Mouse (Mus musculus): ENCODE measurements around the gene Il34. TPM values are rescaled to one million over a fixed set of nuclear protein-coding genes. Genes with fewer than 3 reads are reported as not detected.
"Not testable (repeated sequence)": the region's sequence is repeated elsewhere in the genome, so short reads cannot be mapped to it uniquely, and the experiment has no call there.

The Il34 gene
- polyA plus RNA-seq, 1 experiment from 2014 or later, result 2.6 TPM

GRCm38 (mm10) chr8:110789571-110789970 is 16.2 kb downstream of the Il34 start:
- H3K27ac ChIP-seq (replicated peaks), result 0 out of 2 replicates have a peak overlapping the region, but pooled peaks have one; percentile 28
- WGBS, result 61% methylated on average over 12 of the region's 12 CpGs
- no peaks in the 10 kb centered on the region for H3K4me1 ChIP-seq (replicated peaks)

GRCm38 (mm10) chr8:110788981-110789380 is 16.7 kb downstream of the Il34 start:
- ATAC-seq (ENCODE audit: low read depth), result no peak
- no peak overlapping the region for H3K4me3 ChIP-seq
- no peaks in the 10 kb centered on the region for H3K27me3 ChIP-seq
- H3K36me3 ChIP-seq, result no peaks in the 10 kb centered on the region
- H3K9me3 ChIP-seq, result no peaks in the 10 kb centered on the region
- peak overlapping the region; percentile 28; the same call in 1 of the 2 replicates for H3K27ac ChIP-seq (replicated peaks)
- no peak overlapping the region for H3K4me2 ChIP-seq
- no peaks in the 10 kb centered on the region for H3K4me1 ChIP-seq (replicated peaks)
- WGBS, result 58% methylated on average over 12 of the region's 12 CpGs
- no peak overlapping the region for H3K9ac ChIP-seq

More at GRCm38 (mm10) chr8:110789571-110789970, 16.2 kb downstream of the Il34 start:
- Histone ChIP-seq H3K4me3 (no peak overlapping the region), H3K4me2 (no peak overlapping the region), H3K9me3 (no peaks in the 10 kb centered on the region), H3K9ac (no peak overlapping the region), H3K36me3 (no peaks in the 10 kb centered on the region), H3K27me3 (no peaks in the 10 kb centered on the region)
- ATAC-seq (ENCODE audit: low read depth), result no peak

GRCm38 (mm10) chr8:110787411-110787954 is 18.2 kb downstream of the Il34 start:
- no peak overlapping the region for H3K27ac ChIP-seq (replicated peaks)
- H3K4me2 ChIP-seq, result no peak overlapping the region
- no peak for ATAC-seq (ENCODE audit: low read depth)
- WGBS, result 84% methylated on average over 9 of the region's 9 CpGs
- no peak overlapping the region for H3K4me3 ChIP-seq
- no peaks in the 10 kb centered on the region for H3K4me1 ChIP-seq (replicated peaks)
- no peaks in the 10 kb centered on the region for H3K9me3 ChIP-seq
- no peaks in the 10 kb centered on the region for H3K27me3 ChIP-seq
- H3K9ac ChIP-seq, result no peak overlapping the region
- H3K36me3 ChIP-seq, result no peaks in the 10 kb centered on the region

- Histone ChIP-seq H3K4me1 (replicated peaks) (no peaks in the 10 kb centered on the region), H3K4me2 (no peak overlapping the region), H3K4me3 (no peak overlapping the region), H3K36me3 (no peaks in the 10 kb centered on the region), H3K27me3 (no peaks in the 10 kb centered on the region), H3K9ac (no peak overlapping the region), H3K27ac (replicated peaks) (no peak overlapping the region), H3K9me3 (no peaks in the 10 kb centered on the region)
- 80% methylated on average over 8 of the region's 8 CpGs for WGBS
- no peak for ATAC-seq (ENCODE audit: low read depth)
Measured at GRCm38 (mm10) chr8:110786934-110787333, 18.8 kb downstream of the Il34 start.

- WGBS, result 82% methylated on average over 7 of the region's 7 CpGs
- not testable (repeated sequence) for H3K27me3 ChIP-seq; H3K4me2 ChIP-seq; H3K9me3 ChIP-seq; ATAC-seq (ENCODE audit: low read depth); H3K27ac ChIP-seq (replicated peaks); H3K4me1 ChIP-seq (replicated peaks); H3K4me3 ChIP-seq; H3K9ac ChIP-seq; H3K36me3 ChIP-seq
Measured at GRCm38 (mm10) chr8:110786501-110786900, 19.2 kb downstream of the Il34 start.

GRCm38 (mm10) chr8:110785366-110785765 is 20.4 kb downstream of the Il34 start:
- ATAC-seq (ENCODE audit: low read depth), result no peak
- H3K27ac ChIP-seq (replicated peaks), result no peak overlapping the region

GRCm38 (mm10) chr8:110779924-110780718 is 25.6 kb downstream of the Il34 start:
- Histone ChIP-seq H3K9ac (no peak overlapping the region), H3K27me3 (no peaks in the 10 kb centered on the region), H3K36me3 (no peaks in the 10 kb centered on the region), H3K27ac (replicated peaks) (no peak overlapping the region), H3K4me3 (no peak overlapping the region), H3K4me2 (no peak overlapping the region), H3K9me3 (no peaks in the 10 kb centered on the region), H3K4me1 (replicated peaks) (no peaks in the 10 kb centered on the region)
- 77% methylated on average over 13 of the region's 13 CpGs for WGBS
- no peak for ATAC-seq (ENCODE audit: low read depth)

More at GRCm38 (mm10) chr8:110785366-110785765, 20.4 kb downstream of the Il34 start:
- 65% methylated on average over 2 of the region's 2 CpGs for WGBS
- Histone ChIP-seq H3K36me3 (no peaks in the 10 kb centered on the region), H3K27me3 (no peaks in the 10 kb centered on the region), H3K4me2 (no peak overlapping the region), H3K4me3 (no peak overlapping the region), H3K9me3 (no peaks in the 10 kb centered on the region), H3K9ac (no peak overlapping the region), H3K4me1 (replicated peaks) (no peaks in the 10 kb centered on the region)

- H3K4me2 ChIP-seq, result no peak overlapping the region
- no peak for ATAC-seq (ENCODE audit: low read depth)
- no peaks in the 10 kb centered on the region for H3K36me3 ChIP-seq
- 98% methylated on average over 3 of the region's 3 CpGs for WGBS
- no peak overlapping the region for H3K9ac ChIP-seq
- H3K27me3 ChIP-seq, result no peaks in the 10 kb centered on the region
- H3K27ac ChIP-seq (replicated peaks), result no peak overlapping the region
- no peaks in the 10 kb centered on the region for H3K9me3 ChIP-seq
- no peaks in the 10 kb centered on the region for H3K4me1 ChIP-seq (replicated peaks)
- no peak overlapping the region for H3K4me3 ChIP-seq
Measured at GRCm38 (mm10) chr8:110776335-110776734, 29.4 kb downstream of the Il34 start.

- no peak overlapping the region for H3K4me2 ChIP-seq
- H3K9me3 ChIP-seq, result no peaks in the 10 kb centered on the region
- no peak for ATAC-seq (ENCODE audit: low read depth)
- H3K9ac ChIP-seq, result no peak overlapping the region
- no peak overlapping the region for H3K27ac ChIP-seq (replicated peaks)
- H3K4me1 ChIP-seq (replicated peaks), result no peaks in the 10 kb centered on the region
- H3K4me3 ChIP-seq, result no peak overlapping the region
- no peaks in the 10 kb centered on the region for H3K27me3 ChIP-seq
- 85% methylated on average over 3 of the region's 3 CpGs for WGBS
- no peaks in the 10 kb centered on the region for H3K36me3 ChIP-seq
Measured at GRCm38 (mm10) chr8:110775721-110776120, 30.0 kb downstream of the Il34 start.

- ATAC-seq (ENCODE audit: low read depth), result no peak
- H3K4me1 ChIP-seq (replicated peaks), result no peaks in the 10 kb centered on the region
- H3K4me3 ChIP-seq, result no peak overlapping the region
- no peak overlapping the region for H3K9ac ChIP-seq
- H3K27me3 ChIP-seq, result no peaks in the 10 kb centered on the region
- H3K9me3 ChIP-seq, result no peaks in the 10 kb centered on the region
- H3K27ac ChIP-seq (replicated peaks), result no peak overlapping the region
- 74% methylated on average over 8 of the region's 8 CpGs for WGBS
- H3K36me3 ChIP-seq, result no peaks in the 10 kb centered on the region
- H3K4me2 ChIP-seq, result no peak overlapping the region
Measured at GRCm38 (mm10) chr8:110775316-110775715, 30.4 kb downstream of the Il34 start.

GRCm38 (mm10) chr8:110774725-110775124 is 31.0 kb downstream of the Il34 start:
- Histone ChIP-seq H3K9ac (no peak overlapping the region), H3K36me3 (no peaks in the 10 kb centered on the region), H3K9me3 (no peaks in the 10 kb centered on the region), H3K4me1 (replicated peaks) (no peaks in the 10 kb centered on the region), H3K27ac (replicated peaks) (no peak overlapping the region), H3K27me3 (no peaks in the 10 kb centered on the region), H3K4me3 (no peak overlapping the region), H3K4me2 (no peak overlapping the region)
- no peak for ATAC-seq (ENCODE audit: low read depth)
- 86% methylated on average over 6 of the region's 6 CpGs for WGBS

- ATAC-seq (ENCODE audit: low read depth), result no peak
- no peaks in the 10 kb centered on the region for H3K4me1 ChIP-seq (replicated peaks)
- 78% methylated on average over 3 of the region's 3 CpGs for WGBS
Measured at GRCm38 (mm10) chr8:110774047-110774446, 31.7 kb downstream of the Il34 start.

More at GRCm38 (mm10) chr8:110774047-110774446, 31.7 kb downstream of the Il34 start:
- no peak overlapping the region for H3K27ac ChIP-seq (replicated peaks)
- H3K4me3 ChIP-seq, result no peak overlapping the region
- H3K27me3 ChIP-seq, result no peaks in the 10 kb centered on the region
- no peaks in the 10 kb centered on the region for H3K36me3 ChIP-seq
- no peak overlapping the region for H3K9ac ChIP-seq
- no peaks in the 10 kb centered on the region for H3K9me3 ChIP-seq
- no peak overlapping the region for H3K4me2 ChIP-seq
